Mouse (Mus musculus) midbrain, embryonic 10.5 days (tissue): ENCODE measurements around the gene Cdx2. TPM values are rescaled to one million over a fixed set of nuclear protein-coding genes. Genes with fewer than 3 reads are reported as not detected.

ENCODE experiments used
- DNase-seq: peaks from one replicate; pipeline ENCODE4 v3.0.0-alpha.2; 2017; ENCODE audit warnings: low spot score
- H3K27ac ChIP-seq: fragments of 300-500 bp; sonication (generic); replicated peaks from 2 replicates; pipeline ENCODE4 v1.5.1; 2016; ENCODE audit warnings: mild to moderate bottlenecking
- H3K27me3 ChIP-seq: fragments of 300-500 bp; sonication (generic); 2 replicates; pipeline ENCODE4 v1.6.1; 2016; ENCODE audit warnings: low read depth, mild to moderate bottlenecking; ENCODE audit not compliant: poor library complexity, severe bottlenecking
- H3K36me3 ChIP-seq: fragments of 300-500 bp; sonication (generic); 2 replicates; pipeline ENCODE4 v1.6.1; 2016; ENCODE audit warnings: mild to moderate bottlenecking, moderate library complexity
- H3K4me1 ChIP-seq: fragments of 300-500 bp; sonication (generic); 2 replicates; pipeline ENCODE4 v1.6.1; 2016
- H3K4me3 ChIP-seq: fragments of 300-500 bp; sonication (generic); 2 replicates; pipeline ENCODE4 v1.5.1; 2016; ENCODE audit warnings: mild to moderate bottlenecking, moderate library complexity
- H3K9me3 ChIP-seq: fragments of 300-500 bp; sonication (generic); replicated peaks from 2 replicates; pipeline ENCODE4 v1.6.1; 2016; ENCODE audit warnings: mild to moderate bottlenecking
- WGBS: fragments of 180-500 bp; shearing (Covaris S2); methylation state at CpG from one replicate; pipeline ENCODE4 v1.1.7; 2016; 5-methylcytosine and 5-hydroxymethylcytosine counted together
- polyA plus RNA-seq: library from polyadenylated mRNA; unstranded; fragments of >200 nt; fragmentation: Nextera tagmentation; extraction: Ambion mirVana; gene quantifications from 2 replicates; pipeline ENCODE4 v1.2.1, GENCODE M21; 2016

Cdx2 gene
- polyA plus RNA-seq, 1 experiment from 2014 or later = not detected

- under 1% methylated on average over 48 of the region's 48 CpGs for whole genome bisulfite sequencing
- Histone ChIP-seq H3K27ac (no peak overlapping the region), H3K4me1 (peaks cover 7% of the 10 kb centered on the region), H3K4me3 (no peak overlapping the region), H3K27me3 (peaks cover 100% of the 10 kb centered on the region), H3K36me3 (no peaks in the 10 kb centered on the region), H3K9me3 (no peaks in the 10 kb centered on the region)
- peak; percentile 59 for DNase-seq
Measured at GRCm38 (mm10) chr5:147274174-147275141, 32.6 kb downstream of the Cdx2 start.

GRCm38 (mm10) chr5:147272808-147273345 lies 34.2 kb downstream of the Cdx2 start:
- no peak overlapping the region for H3K27ac ChIP-seq
- H3K27me3 ChIP-seq = peaks cover 100% of the 10 kb centered on the region
- peaks cover 7% of the 10 kb centered on the region for H3K4me1 ChIP-seq
- H3K36me3 ChIP-seq = no peaks in the 10 kb centered on the region
- WGBS = under 1% methylated on average over 10 of the region's 10 CpGs
- peak; percentile 56 for DNase-seq
- H3K4me3 ChIP-seq = no peak overlapping the region
- H3K9me3 ChIP-seq = no peaks in the 10 kb centered on the region

- 1% methylated on average over 12 of the region's 12 CpGs for WGBS
- H3K4me1 ChIP-seq = peaks cover 7% of the 10 kb centered on the region
- H3K9me3 ChIP-seq = no peaks in the 10 kb centered on the region
- peak; percentile 33 for DNase-seq
- no peak overlapping the region for H3K27ac ChIP-seq
- peaks cover 100% of the 10 kb centered on the region for H3K27me3 ChIP-seq
- no peaks in the 10 kb centered on the region for H3K36me3 ChIP-seq
- H3K4me3 ChIP-seq = no peak overlapping the region
Measured at GRCm38 (mm10) chr5:147272046-147272807, 34.8 kb downstream of the Cdx2 start.

- 1% methylated on average over 29 of the region's 29 CpGs for WGBS
- Histone ChIP-seq H3K9me3 (no peaks in the 10 kb centered on the region), H3K4me1 (peaks cover 7% of the 10 kb centered on the region), H3K27me3 (peaks cover 100% of the 10 kb centered on the region), H3K27ac (no peak overlapping the region), H3K36me3 (no peaks in the 10 kb centered on the region), H3K4me3 (no peak overlapping the region)
- DNase-seq = peak; percentile 44
Measured at GRCm38 (mm10) chr5:147270673-147271655, 36.1 kb downstream of the Cdx2 start.

GRCm38 (mm10) chr5:147269926-147270672 lies 37.0 kb downstream of the Cdx2 start, which contains the start of gene Pdx1:
Gene Pdx1 (plus strand): TSS chr5:147269959.
- WGBS = under 1% methylated on average over 44 of the region's 44 CpGs
- Histone ChIP-seq H3K4me3 (peak within 1 kb of the TSS; percentile 28), H3K27ac (no peak within 1 kb of the TSS), H3K9me3 (no peaks in the 10 kb centered on the region), H3K4me1 (peaks cover 7% of the 10 kb centered on the region), H3K27me3 (peaks cover 100% of the 10 kb centered on the region), H3K36me3 (no peaks in the 10 kb centered on the region)
- peak; percentile 53 for DNase-seq

- H3K4me3 ChIP-seq = no peak overlapping the region
- no peak overlapping the region for H3K27ac ChIP-seq
- DNase-seq = no peak
- 5% methylated on average over 6 of the region's 6 CpGs for WGBS
- no peaks in the 10 kb centered on the region for H3K9me3 ChIP-seq
- H3K4me1 ChIP-seq = peaks cover 7% of the 10 kb centered on the region
- no peaks in the 10 kb centered on the region for H3K36me3 ChIP-seq
- H3K27me3 ChIP-seq = peaks cover 99% of the 10 kb centered on the region
Measured at GRCm38 (mm10) chr5:147269371-147269770, 37.7 kb downstream of the Cdx2 start.

- 2% methylated on average over 8 of the region's 8 CpGs for whole genome bisulfite sequencing
- Histone ChIP-seq H3K4me3 (no peak overlapping the region), H3K9me3 (no peaks in the 10 kb centered on the region), H3K27ac (no peak overlapping the region), H3K36me3 (no peaks in the 10 kb centered on the region), H3K4me1 (peaks cover 7% of the 10 kb centered on the region), H3K27me3 (peaks cover 99% of the 10 kb centered on the region)
- peak; percentile 23 for DNase-seq
Measured at GRCm38 (mm10) chr5:147268728-147269127, 38.3 kb downstream of the Cdx2 start.

GRCm38 (mm10) chr5:147267434-147267833 lies 39.6 kb downstream of the Cdx2 start:
- WGBS = 7% methylated on average over 6 of the region's 6 CpGs
- Histone ChIP-seq H3K36me3 (no peaks in the 10 kb centered on the region), H3K9me3 (no peaks in the 10 kb centered on the region), H3K4me1 (peaks cover 7% of the 10 kb centered on the region), H3K4me3 (no peak overlapping the region), H3K27me3 (peaks cover 99% of the 10 kb centered on the region), H3K27ac (no peak overlapping the region)
- DNase-seq = no peak

- H3K27me3 ChIP-seq = peaks cover 79% of the 10 kb centered on the region
- H3K9me3 ChIP-seq = no peaks in the 10 kb centered on the region
- no peaks in the 10 kb centered on the region for H3K4me1 ChIP-seq
- H3K4me3 ChIP-seq = no peak overlapping the region
- DNase-seq = no peak
- 51% methylated on average over 4 of the region's 4 CpGs for WGBS
- no peaks in the 10 kb centered on the region for H3K36me3 ChIP-seq
- no peak overlapping the region for H3K27ac ChIP-seq
Measured at GRCm38 (mm10) chr5:147263945-147264344, 43.1 kb downstream of the Cdx2 start.

GRCm38 (mm10) chr5:147261899-147262541 lies 45.0 kb downstream of the Cdx2 start:
- Histone ChIP-seq H3K4me3 (no peak overlapping the region), H3K27me3 (peaks cover 63% of the 10 kb centered on the region), H3K4me1 (no peaks in the 10 kb centered on the region), H3K9me3 (no peaks in the 10 kb centered on the region), H3K27ac (no peak overlapping the region), H3K36me3 (no peaks in the 10 kb centered on the region)
- WGBS = 68% methylated on average over 11 of the region's 11 CpGs
- DNase-seq = no peak

- no peak overlapping the region for H3K27ac ChIP-seq
- H3K9me3 ChIP-seq = no peaks in the 10 kb centered on the region
- no peaks in the 10 kb centered on the region for H3K4me1 ChIP-seq
- no peak overlapping the region for H3K4me3 ChIP-seq
- DNase-seq = no peak
- no peaks in the 10 kb centered on the region for H3K36me3 ChIP-seq
- peaks cover 51% of the 10 kb centered on the region for H3K27me3 ChIP-seq
- WGBS = 82% methylated on average over 4 of the region's 4 CpGs
Measured at GRCm38 (mm10) chr5:147260778-147261177, 46.3 kb downstream of the Cdx2 start.
